Mouse (Mus musculus) testis, adult 2 months (tissue): ENCODE data around the gene Muc3a. TPM values are rescaled to one million over a fixed set of nuclear protein-coding genes. Genes with fewer than 3 reads are reported as not detected.

Experiments
- H3K27ac ChIP-seq: fragments of 200-500 bp; 2 replicates; pipeline ENCODE4 v1.5.1; 2012; ENCODE audit warnings: low read depth, low read length; ENCODE audit not compliant: control insufficient read depth, insufficient read depth
- H3K27me3 ChIP-seq: fragments of 200-500 bp; 2 replicates; pipeline ENCODE4 v1.6.1; 2012; ENCODE audit warnings: mild to moderate bottlenecking, low read length, moderate library complexity; ENCODE audit not compliant: control insufficient read depth, insufficient read depth
- H3K36me3 ChIP-seq: fragments of 200-500 bp; 2 replicates; pipeline ENCODE4 v1.6.1; 2012; ENCODE audit warnings: mild to moderate bottlenecking, low read length; ENCODE audit not compliant: control insufficient read depth, insufficient read depth
- H3K4me1 ChIP-seq: fragments of 200-500 bp; 2 replicates; pipeline ENCODE4 v1.6.1; 2012; ENCODE audit warnings: low read length; ENCODE audit not compliant: control insufficient read depth, insufficient read depth
- H3K4me3 ChIP-seq: fragments of 200-500 bp; 2 replicates; pipeline ENCODE4 v1.5.1; 2012; ENCODE audit warnings: low read depth, mild to moderate bottlenecking, low read length, moderate library complexity, mixed read lengths; ENCODE audit not compliant: control insufficient read depth
- CTCF ChIP-seq: fragments of 200-500 bp; IDR thresholded peaks from 2 replicates; pipeline ENCODE4 v1.5.1; 2012; ENCODE audit warnings: low read depth, mild to moderate bottlenecking, inconsistent platforms, low read length, moderate library complexity; ENCODE audit not compliant: control insufficient read depth, insufficient read depth, insufficient replicate concordance
- POLR2A ChIP-seq: fragments of 200-500 bp; IDR thresholded peaks from 2 replicates; pipeline ENCODE4 v1.6.1; 2012; ENCODE audit warnings: low read depth, mild to moderate bottlenecking, inconsistent platforms, low read length, moderate library complexity; ENCODE audit not compliant: control insufficient read depth
- polyA plus RNA-seq: library from polyadenylated mRNA; depleted of rRNA; stranded (reverse); fragments of >200 nt; gene quantifications from 2 replicates; pipeline ENCODE4 v1.2.3, GENCODE M21; 2012

Gene Muc3a
- polyA plus RNA-seq, 1 experiment = 1.2 TPM

- H3K27ac ChIP-seq = no peak overlapping the region
- H3K4me3 ChIP-seq = no peak overlapping the region
- H3K27me3 ChIP-seq = no peaks in the 10 kb centered on the region
- H3K36me3 ChIP-seq = no peaks in the 10 kb centered on the region
- no peaks in the 10 kb centered on the region for H3K4me1 ChIP-seq
- TF ChIP-seq CTCF (no peak), POLR2A (no peak)
Measured at GRCm38 (mm10) chr5:137179646-137180374, 32.4 kb downstream of the Muc3a start.

- no peak for TF ChIP-seq POLR2A
- no peak for TF ChIP-seq CTCF
- 0 out of 2 replicates have a peak, but pooled peaks cover 3% of the 10 kb centered on the region for H3K4me1 ChIP-seq
- H3K27ac ChIP-seq = no peak overlapping the region
- no peak overlapping the region for H3K4me3 ChIP-seq
- H3K36me3 ChIP-seq = no peaks in the 10 kb centered on the region
- no peaks in the 10 kb centered on the region for H3K27me3 ChIP-seq
Measured at GRCm38 (mm10) chr5:137173967-137174366, 38.2 kb downstream of the Muc3a start.

GRCm38 (mm10) chr5:137172591-137172990, 39.6 kb downstream of the Muc3a start:
- H3K4me3 ChIP-seq = no peak overlapping the region
- H3K36me3 ChIP-seq = no peaks in the 10 kb centered on the region
- no peak overlapping the region for H3K27ac ChIP-seq
- no peak for TF ChIP-seq POLR2A
- TF ChIP-seq CTCF = no peak
- no peaks in the 10 kb centered on the region for H3K27me3 ChIP-seq
- H3K4me1 ChIP-seq = 0 out of 2 replicates have a peak, but pooled peaks cover 3% of the 10 kb centered on the region

GRCm38 (mm10) chr5:137171478-137171877, 40.7 kb downstream of the Muc3a start:
- no peak for TF ChIP-seq CTCF
- no peaks in the 10 kb centered on the region for H3K27me3 ChIP-seq
- H3K36me3 ChIP-seq = no peaks in the 10 kb centered on the region
- no peak overlapping the region for H3K27ac ChIP-seq
- H3K4me1 ChIP-seq = 0 out of 2 replicates have a peak, but pooled peaks cover 5% of the 10 kb centered on the region
- H3K4me3 ChIP-seq = no peak overlapping the region

- H3K27me3 ChIP-seq = no peaks in the 10 kb centered on the region
- H3K4me1 ChIP-seq = 0 out of 2 replicates have a peak, but pooled peaks cover 5% of the 10 kb centered on the region
- no peak overlapping the region for H3K27ac ChIP-seq
- TF ChIP-seq CTCF (no peak), POLR2A (no peak)
- no peaks in the 10 kb centered on the region for H3K36me3 ChIP-seq
- no peak overlapping the region for H3K4me3 ChIP-seq
Measured at GRCm38 (mm10) chr5:137170836-137171380, 41.3 kb downstream of the Muc3a start.

- Histone ChIP-seq H3K4me1 (peaks cover 5% of the 10 kb centered on the region; the same call in 1 of the 2 replicates), H3K4me3 (no peak overlapping the region), H3K27ac (no peak overlapping the region), H3K27me3 (no peaks in the 10 kb centered on the region), H3K36me3 (no peaks in the 10 kb centered on the region)
- TF ChIP-seq CTCF = no peak
- no peak for TF ChIP-seq POLR2A
Measured at GRCm38 (mm10) chr5:137167539-137167938, 44.6 kb downstream of the Muc3a start.

GRCm38 (mm10) chr5:137166012-137166411, 46.2 kb downstream of the Muc3a start:
- Histone ChIP-seq H3K36me3 (no peaks in the 10 kb centered on the region), H3K27ac (no peak overlapping the region), H3K4me3 (no peak overlapping the region), H3K27me3 (no peaks in the 10 kb centered on the region), H3K4me1 (peaks cover 3% of the 10 kb centered on the region; the same call in 1 of the 2 replicates)
- no peak for TF ChIP-seq POLR2A
- no peak for TF ChIP-seq CTCF

- Histone ChIP-seq H3K4me1 (no peaks in the 10 kb centered on the region; the same call in 1 of the 2 replicates), H3K4me3 (peak overlapping the region; percentile 35; the same call in 1 of the 2 replicates), H3K27me3 (no peaks in the 10 kb centered on the region), H3K36me3 (no peaks in the 10 kb centered on the region), H3K27ac (no peak overlapping the region)
- TF ChIP-seq CTCF (no peak), POLR2A (no peak)
Measured at GRCm38 (mm10) chr5:137161853-137162252, 50.3 kb downstream of the Muc3a start.
